Mouse (Mus musculus) intestine, postnatal 0 days (tissue): ENCODE measurements around the gene Tiam1. TPM values are rescaled to one million over a fixed set of nuclear protein-coding genes. Genes with fewer than 3 reads are reported as not detected.
A peak's percentile ranks its signal among the peaks of the same experiment; 100 is the strongest.

Source experiments
- ATAC-seq: fragments of 200-750 bp; cut with Nextera tagmentation; 2 replicates; pipeline ENCODE4 v1.8.0; 2017; ENCODE audit warnings: mild to moderate bottlenecking, moderate TSS enrichment, moderate library complexity
- H3K27ac ChIP-seq: fragments of 300-500 bp; sonication (generic); 2 replicates; pipeline ENCODE4 v1.5.1; 2014; ENCODE audit warnings: mild to moderate bottlenecking, low read depth, low read length, moderate library complexity
- H3K27me3 ChIP-seq: fragments of 300-500 bp; sonication (generic); replicated peaks from 2 replicates; pipeline ENCODE4 v1.6.1; 2014; ENCODE audit warnings: low read length, mixed read lengths; ENCODE audit not compliant: control insufficient read depth, insufficient read depth
- H3K36me3 ChIP-seq: fragments of 300-500 bp; sonication (generic); 2 replicates; pipeline ENCODE4 v1.6.1; 2014; ENCODE audit warnings: mild to moderate bottlenecking, moderate library complexity; ENCODE audit not compliant: control insufficient read depth, insufficient read depth
- H3K4me1 ChIP-seq: fragments of 300-500 bp; sonication (generic); replicated peaks from 2 replicates; pipeline ENCODE4 v1.6.1; 2014; ENCODE audit warnings: antibody characterized with exemption, low read length, mixed read lengths; ENCODE audit not compliant: control insufficient read depth, insufficient read depth
- H3K4me2 ChIP-seq: fragments of 300-500 bp; sonication (generic); replicated peaks from 2 replicates; pipeline ENCODE4 v1.6.1; 2014; ENCODE audit warnings: low read depth, mild to moderate bottlenecking, moderate library complexity
- H3K4me3 ChIP-seq: fragments of 300-500 bp; sonication (generic); 2 replicates; pipeline ENCODE4 v1.5.1; 2014; ENCODE audit warnings: low read depth, low read length
- H3K9ac ChIP-seq: fragments of 300-500 bp; sonication (generic); 2 replicates; pipeline ENCODE4 v1.6.1; 2014; ENCODE audit warnings: mild to moderate bottlenecking, low read depth, low read length
- H3K9me3 ChIP-seq: fragments of 300-500 bp; sonication (generic); 2 replicates; pipeline ENCODE4 v1.6.1; 2016; ENCODE audit warnings: mixed run types; ENCODE audit not compliant: control insufficient read depth
- CTCF ChIP-seq: sonication (generic); IDR thresholded peaks from 2 replicates; pipeline ENCODE4 v1.5.1; 2016; ENCODE audit warnings: low read depth, mild to moderate bottlenecking, control low read depth, antibody characterized with exemption, moderate library complexity
- WGBS: fragments of 180-500 bp; shearing (Covaris S2); extraction: QIAGEN DNeasy Blood & Tissue Kit; methylation state at CpG from one replicate; pipeline ENCODE4 v1.1.7; 2014; 5-methylcytosine and 5-hydroxymethylcytosine counted together
- polyA plus RNA-seq: library from polyadenylated mRNA; unstranded; fragments of >200 nt; fragmentation: Nextera tagmentation; extraction: Ambion mirVana; gene quantifications from 2 replicates; pipeline ENCODE4 v1.2.1, GENCODE M21; 2015

Gene Tiam1
- polyA plus RNA-seq, 1 experiment from 2014 or later, result 3.3 TPM

- H3K27me3 ChIP-seq, result no peaks in the 10 kb centered on the region
- H3K27ac ChIP-seq, result no peak overlapping the region
- no peak for TF ChIP-seq CTCF
- no peaks in the 10 kb centered on the region for H3K4me1 ChIP-seq
- WGBS, result 59% methylated on average over 15 of the region's 15 CpGs
- H3K4me2 ChIP-seq, result no peak overlapping the region
- no peak overlapping the region for H3K9ac ChIP-seq
- H3K9me3 ChIP-seq, result no peaks in the 10 kb centered on the region
- H3K36me3 ChIP-seq, result no peaks in the 10 kb centered on the region
- 0 out of 2 replicates have a peak, but pooled peaks have one; percentile 41 for ATAC-seq
- no peak overlapping the region for H3K4me3 ChIP-seq
Measured at GRCm38 (mm10) chr16:90104714-90105459, 38.7 kb downstream of the Tiam1 start.

- Histone ChIP-seq H3K9ac (no peak overlapping the region), H3K4me2 (no peak overlapping the region), H3K4me3 (no peak overlapping the region), H3K9me3 (no peaks in the 10 kb centered on the region), H3K27ac (no peak overlapping the region), H3K27me3 (no peaks in the 10 kb centered on the region), H3K4me1 (no peaks in the 10 kb centered on the region), H3K36me3 (no peaks in the 10 kb centered on the region)
- TF ChIP-seq CTCF, result no peak
- WGBS, result 64% methylated on average over 2 of the region's 2 CpGs
- no peak for ATAC-seq
Measured at GRCm38 (mm10) chr16:90103726-90104125, 39.8 kb downstream of the Tiam1 start.

- H3K9ac ChIP-seq, result no peak overlapping the region
- no peak overlapping the region for H3K4me3 ChIP-seq
- no peaks in the 10 kb centered on the region for H3K9me3 ChIP-seq
- H3K4me2 ChIP-seq, result no peak overlapping the region
- no peaks in the 10 kb centered on the region for H3K36me3 ChIP-seq
- no peak for TF ChIP-seq CTCF
- no peaks in the 10 kb centered on the region for H3K4me1 ChIP-seq
- H3K27ac ChIP-seq, result no peak overlapping the region
- no peaks in the 10 kb centered on the region for H3K27me3 ChIP-seq
- ATAC-seq, result no peak
- 56% methylated on average over 7 of the region's 7 CpGs for WGBS
Measured at GRCm38 (mm10) chr16:90102596-90102995, 41.0 kb downstream of the Tiam1 start.

GRCm38 (mm10) chr16:90098191-90098605, 45.4 kb downstream of the Tiam1 start:
- H3K4me3 ChIP-seq, result no peak overlapping the region
- no peak overlapping the region for H3K27ac ChIP-seq
- no peak for TF ChIP-seq CTCF

GRCm38 (mm10) chr16:90097769-90098168, 45.8 kb downstream of the Tiam1 start:
- Histone ChIP-seq H3K36me3 (no peaks in the 10 kb centered on the region), H3K9me3 (no peaks in the 10 kb centered on the region), H3K4me3 (no peak overlapping the region), H3K9ac (no peak overlapping the region), H3K27me3 (no peaks in the 10 kb centered on the region), H3K27ac (no peak overlapping the region), H3K4me2 (no peak overlapping the region), H3K4me1 (no peaks in the 10 kb centered on the region)
- TF ChIP-seq CTCF, result no peak
- ATAC-seq, result no peak
- 97% methylated on average over 3 of the region's 3 CpGs for WGBS

More at GRCm38 (mm10) chr16:90098191-90098605, 45.4 kb downstream of the Tiam1 start:
- no peaks in the 10 kb centered on the region for H3K27me3 ChIP-seq
- 48% methylated on average over 11 of the region's 11 CpGs for WGBS
- peak; percentile 63 for ATAC-seq
- H3K9me3 ChIP-seq, result no peaks in the 10 kb centered on the region
- H3K9ac ChIP-seq, result no peak overlapping the region
- H3K4me2 ChIP-seq, result peak overlapping the region; percentile 4
- H3K4me1 ChIP-seq, result no peaks in the 10 kb centered on the region
- H3K36me3 ChIP-seq, result no peaks in the 10 kb centered on the region

- ATAC-seq, result no peak
- no peaks in the 10 kb centered on the region for H3K27me3 ChIP-seq
- TF ChIP-seq CTCF, result no peak
- H3K27ac ChIP-seq, result no peak overlapping the region
- no peaks in the 10 kb centered on the region for H3K4me1 ChIP-seq
- no peak overlapping the region for H3K9ac ChIP-seq
- H3K9me3 ChIP-seq, result no peaks in the 10 kb centered on the region
- 64% methylated on average over 5 of the region's 5 CpGs for WGBS
- H3K36me3 ChIP-seq, result no peaks in the 10 kb centered on the region
- no peak overlapping the region for H3K4me3 ChIP-seq
- no peak overlapping the region for H3K4me2 ChIP-seq
Measured at GRCm38 (mm10) chr16:90096011-90096410, 47.6 kb downstream of the Tiam1 start.
